31 mouse cellular contexts compared by ENCODE assay signal in the genomic region with DNA sequence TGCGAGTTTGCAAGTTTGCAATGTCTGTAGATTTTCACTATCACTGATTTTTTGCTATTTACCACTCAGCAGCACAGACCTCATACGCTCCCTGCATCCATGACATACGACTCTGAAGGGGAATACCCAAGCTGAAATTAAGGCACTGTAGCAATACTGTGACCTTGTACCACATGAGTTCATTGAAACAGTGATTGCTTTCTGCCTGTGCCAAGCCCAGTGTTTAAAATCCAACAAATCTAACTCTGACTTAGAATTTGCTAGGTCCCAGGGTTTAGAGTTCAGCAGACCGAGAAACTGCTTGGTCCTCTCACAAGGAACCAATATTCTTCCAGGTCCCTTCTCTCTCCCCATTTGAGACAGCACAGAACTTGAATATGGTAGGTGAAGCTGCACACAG. TPM values are rescaled to one million over a fixed set of nuclear protein-coding genes. Genes with fewer than 3 reads are reported as not detected.
DNase-seq lines count a peak whose midpoint lies in the region; ATAC-seq and TF ChIP-seq lines count a peak whose summit lies in the region.
"Had no signal": no experiment of that assay in that cellular context is flagged by ENCODE, and none has a peak within 500 bp of the region (broad histone marks: within the 10 kb centered on the region; RNA-seq: fewer than 3 reads in every experiment).

No protein-coding gene starts in this region.

- TF ChIP-seq CTCF in gastrocnemius, adult 2 months (IDR thresholded peaks at IDR 0.05): no peak

- H3K4me2 ChIP-seq in heart, embryonic 11.5 days: no peak overlapping the region
- no peak overlapping the region for H3K4me2 ChIP-seq in kidney, embryonic 14.5 days (replicated peaks; ENCODE audit: low read depth, low read length)
- H3K4me2 ChIP-seq: embryonic facial prominence, embryonic 12.5 days; embryonic facial prominence, embryonic 15.5 days; heart, embryonic 15.5 days; hindbrain, embryonic 13.5 days; kidney, embryonic 15.5 days had no signal

- no peak overlapping the region for H3K4me3 ChIP-seq in heart, embryonic 11.5 days (ENCODE audit: low read depth, low read length)
- H3K4me3 ChIP-seq in kidney, embryonic 14.5 days (ENCODE audit: low read length): no peak overlapping the region
- no peak overlapping the region for H3K4me3 ChIP-seq in gastrocnemius, adult 2 months
- H3K4me3 ChIP-seq: embryonic facial prominence, embryonic 12.5 days; embryonic facial prominence, embryonic 15.5 days; heart, adult 2 months; heart, embryonic 12.5 days; heart, embryonic 15.5 days; hindbrain, embryonic 10.5 days; hindbrain, embryonic 13.5 days; kidney, embryonic 15.5 days had no signal

- DNase-seq in adrenal gland, postnatal 10 days: peak; percentile 21
- no peak for DNase-seq in adrenal gland, postnatal 25 days
- DNase-seq in heart, adult 8-10 months (ENCODE audit: low spot score): no peak
- DNase-seq in kidney, adult 9 months: peak; percentile 41
- DNase-seq in NIH3T3 (ENCODE audit: low read depth): peak; percentile 40
- no peak for DNase-seq in gastrocnemius, adult 2 months
- DNase-seq: B cell, adult 2 months; cerebellum, adult 11 months; cerebellum, adult 2 months; cerebellum, adult 9-11 months; cerebellum, postnatal 25 days; forebrain, postnatal 0 days; gastrocnemius, postnatal 36 days; heart, adult 2 months; heart, postnatal 10 days; heart, postnatal 36 days had no signal

- intact Hi-C loops in gastrocnemius, adult 2 months (cut with DNase I): no loop called here

- H3K9me3 ChIP-seq in heart, embryonic 11.5 days (replicated peaks; ENCODE audit: control insufficient read depth, low read length): no peaks in the 10 kb centered on the region
- no peaks in the 10 kb centered on the region for H3K9me3 ChIP-seq in kidney, embryonic 14.5 days (ENCODE audit: control insufficient read depth, low read length)
- H3K9me3 ChIP-seq: embryonic facial prominence, embryonic 12.5 days; embryonic facial prominence, embryonic 15.5 days; heart, embryonic 12.5 days; heart, embryonic 15.5 days; hindbrain, embryonic 10.5 days; hindbrain, embryonic 13.5 days; kidney, embryonic 15.5 days had no signal

- 73% methylated on average over 4 of the region's 4 CpGs for WGBS in heart, embryonic 11.5 days (ENCODE audit: insufficient replicate concordance)
- 77% methylated on average over 4 of the region's 4 CpGs for WGBS in kidney, embryonic 14.5 days

- H3K27me3 ChIP-seq in heart, embryonic 11.5 days (ENCODE audit: control insufficient read depth, insufficient read depth, low read length): no peaks in the 10 kb centered on the region
- H3K27me3 ChIP-seq in kidney, embryonic 14.5 days (ENCODE audit: control insufficient read depth, insufficient read depth, low read length): no peaks in the 10 kb centered on the region
- H3K27me3 ChIP-seq: CH12.LX; embryonic facial prominence, embryonic 12.5 days; embryonic facial prominence, embryonic 15.5 days; heart, embryonic 12.5 days; heart, embryonic 15.5 days; hindbrain, embryonic 13.5 days; kidney, embryonic 15.5 days had no signal

- H3K4me1 ChIP-seq in heart, embryonic 11.5 days (ENCODE audit: control insufficient read depth, insufficient read depth, low read length): peaks cover 62% of the 10 kb centered on the region
- H3K4me1 ChIP-seq in kidney, embryonic 14.5 days (ENCODE audit: control insufficient read depth, insufficient read depth, low read length): peaks cover 46% of the 10 kb centered on the region

- ATAC-seq in heart, embryonic 11.5 days (replicated peaks; ENCODE audit: insufficient number of reproducible peaks, low FRiP score, low TSS enrichment): no peak
- ATAC-seq in kidney, embryonic 14.5 days (ENCODE audit: low FRiP score, low TSS enrichment): no peak
- ATAC-seq: forebrain, embryonic 14.5 days; forebrain, postnatal 0 days; hindbrain, embryonic 16.5 days had no signal

- H3K27ac ChIP-seq in heart, embryonic 11.5 days (ENCODE audit: low read depth, low read length): peak overlapping the region; percentile 35; the same call in 1 of the 2 replicates
- H3K27ac ChIP-seq in kidney, embryonic 14.5 days (ENCODE audit: low read depth, low read length): no peak overlapping the region
- H3K27ac ChIP-seq in gastrocnemius, adult 2 months: no peak overlapping the region
- H3K27ac ChIP-seq: embryonic facial prominence, embryonic 15.5 days; heart, adult 2 months; heart, embryonic 15.5 days; hindbrain, embryonic 13.5 days had no signal

- no peaks in the 10 kb centered on the region for H3K36me3 ChIP-seq in heart, embryonic 11.5 days (ENCODE audit: control insufficient read depth, insufficient read depth, low read length)
- no peaks in the 10 kb centered on the region for H3K36me3 ChIP-seq in kidney, embryonic 14.5 days (ENCODE audit: control insufficient read depth, insufficient read depth, low read length)
- H3K36me3 ChIP-seq: embryonic facial prominence, embryonic 12.5 days; embryonic facial prominence, embryonic 15.5 days; G1E; heart, embryonic 12.5 days; heart, embryonic 15.5 days; hindbrain, embryonic 10.5 days; hindbrain, embryonic 13.5 days; kidney, embryonic 15.5 days had no signal

- H3K9ac ChIP-seq in heart, embryonic 11.5 days (ENCODE audit: low read depth, low read length): no peak overlapping the region
- no peak overlapping the region for H3K9ac ChIP-seq in kidney, embryonic 14.5 days (ENCODE audit: low read depth, low read length)
- H3K9ac ChIP-seq: embryonic facial prominence, embryonic 12.5 days; embryonic facial prominence, embryonic 15.5 days; forebrain, postnatal 0 days; heart, embryonic 12.5 days; heart, embryonic 15.5 days; hindbrain, embryonic 13.5 days; kidney, embryonic 15.5 days had no signal

RNA-seq across cellular contexts. Expression of a gene that starts 26.7 kb away (rescaled TPM):
- 10 to 100 TPM; 35.2 to 39.0 TPM for total RNA-seq in adrenal gland, postnatal 10 days (2021)
- 48.5 and 66.0 TPM in 2 replicates for total RNA-seq in adrenal gland, postnatal 25 days (2021)
- polyA plus RNA-seq in heart, embryonic 11.5 days (2014; fragmentation: Nextera tagmentation; extraction: Ambion mirVana): 23.3 and 24.0 TPM in 2 replicates
- total RNA-seq in heart, adult 8-10 months (2022): 10 to 100 TPM; 30.2 to 32.1 (median 30.9) TPM
- 20.1 and 36.9 TPM in 2 replicates for polyA plus RNA-seq in kidney, embryonic 14.5 days (2014; fragmentation: Nextera tagmentation; extraction: Ambion mirVana)
- 10 to 100 TPM; 29.8 to 30.2 TPM for total RNA-seq in gastrocnemius, adult 2 months (2021)
- total RNA-seq: common myeloid progenitor, adult 5-6 weeks; granulocyte monocyte progenitor cell, adult 5-6 weeks had no signal
- polyA plus RNA-seq: G1E had no signal

Comparison
In these comparisons a context has a peak if more than half of its experiments do, and no peak if none do; other contexts are left out.
1. DNase-seq: peak in adrenal gland, postnatal 10 days (single experiment), kidney, adult 9 months (single experiment) and NIH3T3 (single experiment); none in adrenal gland, postnatal 25 days (single experiment), heart, adult 8-10 months (single experiment) and gastrocnemius, adult 2 months (single experiment).